Mouse (Mus musculus): ENCODE data around the gene Gnb3.

Gene Gnb3

GRCm38 (mm10) chr6:124840241-124841167, at the start of gene Gnb3:
Gene Gnb3 (minus strand): TSS chr6:124840275.
- DNase-seq, result no peak

- no peak for DNase-seq
Observed at GRCm38 (mm10) chr6:124888555-124889125, 48.6 kb upstream of the Gnb3 start.

DNA sequence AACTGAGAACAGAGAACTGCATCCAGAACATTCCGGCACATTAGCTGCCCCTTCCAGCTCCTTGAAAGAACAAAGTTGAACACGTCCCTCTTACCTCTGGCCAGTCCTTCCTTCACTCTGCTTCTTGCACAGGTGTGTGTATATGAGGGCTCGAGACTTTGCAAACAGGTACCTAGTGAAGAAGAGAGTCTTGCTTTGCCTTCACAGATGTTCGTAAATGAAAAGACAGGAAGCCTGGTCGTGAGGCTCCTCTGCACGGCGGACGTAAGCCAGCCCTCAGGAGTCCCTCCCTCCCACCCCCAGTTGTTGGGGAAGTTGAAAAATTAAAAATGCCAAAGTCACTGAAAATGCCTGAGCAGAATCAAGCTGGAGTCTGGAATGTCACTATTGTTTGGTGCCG, 47.9 kb upstream of the Gnb3 start, which contains the start of gene Cd4:
Gene Cd4, minus strand, starts transcription at position 236 of the 400 bp plus-strand sequence.
- no peak for DNase-seq

- DNase-seq, result no peak
Observed at GRCm38 (mm10) chr6:124885956-124886381, 45.9 kb upstream of the Gnb3 start.

DNA sequence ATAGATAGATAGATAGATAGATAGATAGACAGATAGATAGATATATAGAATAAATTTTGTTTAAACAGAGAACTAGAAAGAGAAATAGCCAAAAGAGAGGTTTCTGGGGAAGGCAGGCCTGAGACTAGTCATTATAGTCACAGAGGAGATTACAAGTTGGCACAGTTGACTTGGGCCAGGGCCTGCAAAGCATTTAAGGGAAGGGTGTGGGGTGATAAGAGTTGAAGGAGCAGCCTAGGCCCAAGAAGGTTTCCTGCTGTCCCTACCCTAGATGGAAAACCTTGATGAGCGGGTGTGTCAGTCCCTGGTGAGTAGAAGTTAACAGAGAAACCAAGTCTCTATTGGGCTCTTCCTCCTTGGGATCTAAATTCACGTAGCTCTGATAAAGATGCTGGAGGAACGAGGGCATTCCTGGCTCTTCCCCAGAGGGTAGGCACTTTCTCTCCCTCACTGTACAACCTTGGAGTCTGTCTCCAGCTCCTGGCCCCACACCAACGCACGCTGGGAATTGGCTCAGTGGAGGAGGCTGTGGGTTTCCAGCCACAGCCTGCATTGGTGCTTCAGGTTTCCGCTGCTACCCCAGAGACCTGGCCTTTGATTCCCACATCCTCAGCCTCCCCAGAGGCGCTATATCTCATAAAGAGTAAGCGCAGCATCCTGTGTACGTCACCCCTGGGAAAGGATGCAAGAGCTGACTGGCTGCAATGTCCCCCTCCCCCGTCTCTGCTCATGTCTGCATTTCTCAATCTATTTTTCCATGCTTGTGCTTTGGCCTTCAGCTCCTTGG, 44.8 kb upstream of the Gnb3 start:
- no peak for DNase-seq

DNA sequence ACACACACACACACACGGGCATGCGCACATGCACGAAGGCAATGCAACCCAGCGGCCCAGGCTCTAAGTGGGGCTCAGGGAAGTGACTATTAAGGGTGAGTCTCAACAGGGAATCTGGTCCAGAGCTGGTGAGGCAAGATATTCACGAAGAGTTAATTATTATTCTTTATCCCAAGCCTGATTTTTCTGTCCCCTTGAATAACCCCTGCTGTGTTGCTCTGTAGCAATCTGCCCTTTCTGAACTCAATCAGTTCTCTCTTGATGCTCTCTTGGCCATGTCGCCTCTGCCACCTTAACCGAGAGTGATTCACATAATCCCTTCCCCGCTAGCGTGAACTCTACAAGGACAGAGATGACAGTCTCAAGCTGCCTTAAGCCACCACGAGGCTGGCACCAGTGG, 43.3 kb upstream of the Gnb3 start:
- DNase-seq, result no peak

- no peak for DNase-seq
Observed at GRCm38 (mm10) chr6:124881821-124882220, 41.7 kb upstream of the Gnb3 start.

GRCm38 (mm10) chr6:124879390-124879789, 39.3 kb upstream of the Gnb3 start:
- DNase-seq, result no peak

DNA sequence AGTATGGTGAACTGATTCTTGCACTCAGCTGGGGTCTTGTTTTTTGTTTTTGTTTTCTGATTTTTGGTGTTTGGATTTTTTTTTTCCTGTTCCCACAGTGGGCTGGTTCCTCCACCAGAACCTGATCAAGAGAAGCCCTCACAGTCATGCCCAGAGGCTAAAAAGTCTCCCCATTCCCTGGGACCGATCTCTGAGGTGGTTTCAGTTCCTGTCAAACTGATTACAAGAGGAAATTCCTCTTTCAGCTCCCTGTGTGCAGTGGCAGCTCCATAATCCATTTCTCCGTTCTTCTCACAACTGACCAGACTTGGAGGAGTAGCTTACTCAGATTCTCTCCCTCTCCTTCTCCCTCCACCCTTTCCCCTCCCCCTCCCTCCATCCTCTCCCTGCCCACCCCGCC, 34.3 kb upstream of the Gnb3 start:
- no peak for DNase-seq

DNA sequence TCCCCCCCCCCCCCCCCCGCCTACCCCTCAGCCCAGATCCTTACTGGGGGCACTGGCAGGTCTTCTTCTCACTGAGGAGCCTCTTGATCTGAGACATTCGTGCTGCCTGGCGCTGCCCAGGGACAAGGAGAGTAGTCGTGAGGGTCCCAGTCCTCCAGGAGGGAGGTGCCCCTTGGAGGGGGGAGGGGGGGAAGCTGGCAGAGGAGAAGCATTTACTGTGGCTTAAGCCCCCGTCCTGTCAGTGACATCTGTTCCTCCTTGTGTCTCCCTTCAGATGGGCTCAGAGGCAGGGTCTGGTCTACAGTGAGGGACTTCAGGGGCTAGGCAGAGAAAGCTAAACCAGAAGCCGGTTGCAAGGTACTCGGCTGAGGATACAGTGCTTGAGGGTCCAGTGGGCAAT, 26.5 kb upstream of the Gnb3 start:
- no peak for DNase-seq

DNA sequence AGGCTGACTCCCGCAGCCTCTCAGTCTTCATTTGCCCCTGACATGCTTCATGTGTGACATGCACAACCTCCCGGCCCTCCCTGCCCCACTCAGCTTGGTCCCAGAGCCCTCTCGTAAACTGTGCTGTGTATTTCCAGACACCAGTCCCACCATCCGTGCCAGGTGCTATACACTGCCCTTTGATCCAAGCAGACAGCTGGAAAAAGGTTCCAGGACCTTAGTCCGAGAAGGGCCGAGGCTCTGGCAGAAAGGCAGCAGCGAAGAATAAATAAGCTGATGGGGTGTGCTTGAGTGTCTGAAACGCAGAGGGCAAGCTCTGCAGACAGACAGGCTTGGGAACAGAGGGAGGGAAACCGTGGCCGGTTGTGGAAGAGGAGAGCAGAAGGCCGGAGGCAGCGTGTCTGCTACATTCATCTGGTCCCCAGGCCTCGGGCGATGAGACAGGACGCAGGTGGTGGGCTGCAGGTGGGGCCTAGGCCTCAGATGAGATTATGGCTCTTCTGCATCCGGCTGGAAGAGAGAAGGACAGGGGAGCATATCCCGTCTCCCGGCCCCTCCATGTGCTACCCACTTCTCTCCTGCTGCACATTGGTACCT, 25.8 kb upstream of the Gnb3 start:
- DNase-seq, result no peak

- DNase-seq, result peak in 1 of 2 experiments; percentile 29
Observed at GRCm38 (mm10) chr6:124863658-124864298, 23.7 kb upstream of the Gnb3 start, which contains the start of gene Gpr162. Gene Gpr162 (minus strand): TSS chr6:124863983.

DNA sequence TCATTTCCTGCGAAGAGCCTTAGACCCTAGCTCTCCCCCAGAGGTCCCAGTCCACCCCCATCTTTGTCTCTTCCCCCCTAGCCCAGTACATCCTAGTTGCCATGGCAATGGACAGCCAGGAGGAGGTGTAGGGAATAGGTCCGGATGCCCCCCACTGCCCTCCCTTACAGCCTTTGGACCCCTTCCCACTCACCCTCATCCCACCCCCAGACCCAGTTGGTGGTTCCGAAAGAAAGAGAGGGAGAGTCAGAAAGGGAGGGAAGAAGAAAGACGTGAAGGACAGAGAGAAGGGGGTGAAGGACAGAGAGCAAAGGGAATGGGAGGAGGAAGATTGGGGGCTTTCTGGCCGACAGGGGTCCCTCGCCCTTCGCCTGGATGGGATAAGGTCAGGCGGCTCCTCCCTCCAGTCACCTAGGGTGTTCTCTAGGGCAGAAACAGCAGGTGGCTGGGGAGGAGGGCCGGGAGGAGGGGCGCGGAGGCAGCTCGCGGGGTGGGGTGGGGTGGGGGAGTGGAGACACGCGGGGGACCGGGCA, 23.1 kb upstream of the Gnb3 start:
- no peak for DNase-seq

- DNase-seq, result no peak
Observed at GRCm38 (mm10) chr6:124862406-124863124, 22.5 kb upstream of the Gnb3 start.

GRCm38 (mm10) chr6:124861802-124862201, 21.7 kb upstream of the Gnb3 start:
- no peak for DNase-seq

- DNase-seq, result no peak
Observed at GRCm38 (mm10) chr6:124861266-124861665, 21.2 kb upstream of the Gnb3 start.

DNA sequence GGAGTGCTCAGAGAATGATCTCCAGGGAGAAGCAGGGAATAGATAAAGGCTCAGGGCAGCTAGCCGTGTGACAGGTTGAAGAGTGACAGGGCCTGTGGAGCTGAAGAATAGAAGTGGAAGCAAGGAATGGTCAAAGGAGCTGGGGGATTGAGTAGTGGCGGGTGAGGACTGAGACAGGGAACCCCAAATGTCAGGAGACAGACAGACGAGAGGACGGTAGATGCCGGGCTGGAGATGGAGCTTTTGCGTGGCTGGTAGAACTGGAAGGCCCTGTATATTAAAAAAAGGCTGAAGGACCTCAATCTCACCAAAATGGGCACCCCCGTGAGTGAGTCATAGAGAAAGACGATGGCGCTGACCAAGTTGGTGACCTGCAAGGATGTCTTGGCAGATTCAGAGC, 20.4 kb upstream of the Gnb3 start:
- DNase-seq, result no peak

GRCm38 (mm10) chr6:124859725-124860124, 19.6 kb upstream of the Gnb3 start:
- peak; percentile 65 to 89 for DNase-seq

- no peak for DNase-seq
Observed at GRCm38 (mm10) chr6:124858561-124859318, 18.7 kb upstream of the Gnb3 start.

- DNase-seq, result no peak
Observed at GRCm38 (mm10) chr6:124857840-124858530, 17.9 kb upstream of the Gnb3 start.
